Comparison of ENCODE assay signal across 8 mouse cellular contexts in genomic region chr16:13357806-13358679, GRCm38 (mm10).
DNase-seq lines count a peak whose midpoint lies in the region; ATAC-seq and TF ChIP-seq lines count a peak whose summit lies in the region.

No protein-coding gene starts in this region.

- H3K4me2 ChIP-seq in embryonic facial prominence, embryonic 15.5 days (replicated peaks): peak overlapping the region; percentile 37
- H3K4me2 ChIP-seq in kidney, embryonic 14.5 days (replicated peaks; ENCODE audit: low read depth, low read length): peak overlapping the region; percentile 48
- peak overlapping the region; percentile 44 for H3K4me2 ChIP-seq in limb, embryonic 12.5 days
- H3K4me2 ChIP-seq in midbrain, embryonic 16.5 days (ENCODE audit: low read length): peak overlapping the region; percentile 56

- no peaks in the 10 kb centered on the region for H3K9me3 ChIP-seq in embryonic facial prominence, embryonic 15.5 days (replicated peaks)
- no peaks in the 10 kb centered on the region for H3K9me3 ChIP-seq in heart, embryonic 10.5 days
- no peaks in the 10 kb centered on the region for H3K9me3 ChIP-seq in kidney, embryonic 14.5 days (ENCODE audit: control insufficient read depth, low read length)
- no peaks in the 10 kb centered on the region for H3K9me3 ChIP-seq in limb, embryonic 12.5 days
- H3K9me3 ChIP-seq in midbrain, embryonic 16.5 days (replicated peaks; ENCODE audit: control insufficient read depth, low read length, poor library complexity, severe bottlenecking): no peaks in the 10 kb centered on the region

- no peak for TF ChIP-seq CTCF in bone marrow macrophage, adult 2 months (IDR thresholded peaks at IDR 0.05; ENCODE audit: low read depth, low read length)
- peak; percentile 36; the same call in 1 of the 2 replicates for TF ChIP-seq CTCF in testis, adult 2 months (IDR thresholded peaks at IDR 0.05; ENCODE audit: control insufficient read depth, insufficient read depth, insufficient replicate concordance, low read depth, low read length)

- no peak for TF ChIP-seq POLR2A in bone marrow macrophage, adult 2 months (IDR thresholded peaks at IDR 0.05; ENCODE audit: borderline replicate concordance, low read depth, low read length)
- no peak for TF ChIP-seq POLR2A in testis, adult 2 months (IDR thresholded peaks at IDR 0.05; ENCODE audit: control insufficient read depth, low read depth, low read length)

- peak; percentile 85 for DNase-seq in heart, embryonic 10.5 days (ENCODE audit: low spot score)

- ATAC-seq in embryonic facial prominence, embryonic 15.5 days (ENCODE audit: insufficient number of reproducible peaks, low FRiP score, low TSS enrichment, low read depth): no peak
- ATAC-seq in kidney, embryonic 14.5 days (ENCODE audit: low FRiP score, low TSS enrichment): peak; percentile 83
- ATAC-seq in limb, embryonic 12.5 days (ENCODE audit: insufficient number of reproducible peaks, insufficient read depth, low FRiP score, low TSS enrichment, low read depth): 0 out of 2 replicates have a peak, but pooled peaks have one; percentile 47
- ATAC-seq in midbrain, embryonic 16.5 days: peak; percentile 85
- ATAC-seq in inflammation-experienced regulatory T-cells, adult 6 months: no peak

- no peak overlapping the region for H3K27ac ChIP-seq in bone marrow macrophage, adult 2 months (ENCODE audit: insufficient read depth, low read depth, low read length)
- no peak overlapping the region; the same call in 1 of the 2 replicates for H3K27ac ChIP-seq in embryonic facial prominence, embryonic 15.5 days (replicated peaks)
- H3K27ac ChIP-seq in heart, embryonic 10.5 days: peak overlapping the region; percentile 86
- peak overlapping the region; percentile 73 for H3K27ac ChIP-seq in kidney, embryonic 14.5 days (ENCODE audit: low read depth, low read length)
- peak overlapping the region; percentile 31 for H3K27ac ChIP-seq in limb, embryonic 12.5 days
- H3K27ac ChIP-seq in midbrain, embryonic 16.5 days (ENCODE audit: low read length): peak overlapping the region; percentile 78
- peak overlapping the region; percentile 37; the same call in 1 of the 2 replicates for H3K27ac ChIP-seq in testis, adult 2 months (ENCODE audit: control insufficient read depth, insufficient read depth, low read depth, low read length)

- H3K9ac ChIP-seq in embryonic facial prominence, embryonic 15.5 days: no peak overlapping the region
- H3K9ac ChIP-seq in kidney, embryonic 14.5 days (ENCODE audit: low read depth, low read length): 0 out of 2 replicates have a peak overlapping the region, but pooled peaks have one; percentile 24
- H3K9ac ChIP-seq in limb, embryonic 12.5 days (replicated peaks): no peak overlapping the region
- H3K9ac ChIP-seq in midbrain, embryonic 16.5 days (ENCODE audit: low read depth, low read length): peak overlapping the region; percentile 53

- peaks cover 12% of the 10 kb centered on the region for H3K4me1 ChIP-seq in bone marrow macrophage, adult 2 months (ENCODE audit: control insufficient read depth, insufficient read depth, low read length)
- peaks cover 30% of the 10 kb centered on the region for H3K4me1 ChIP-seq in embryonic facial prominence, embryonic 15.5 days
- H3K4me1 ChIP-seq in heart, embryonic 10.5 days: peaks cover 70% of the 10 kb centered on the region
- peaks cover 27% of the 10 kb centered on the region for H3K4me1 ChIP-seq in kidney, embryonic 14.5 days (ENCODE audit: control insufficient read depth, insufficient read depth, low read length)
- H3K4me1 ChIP-seq in limb, embryonic 12.5 days (replicated peaks): peaks cover 28% of the 10 kb centered on the region
- peaks cover 23% of the 10 kb centered on the region for H3K4me1 ChIP-seq in midbrain, embryonic 16.5 days (ENCODE audit: control insufficient read depth, insufficient read depth, low read length)
- no peaks in the 10 kb centered on the region for H3K4me1 ChIP-seq in testis, adult 2 months (ENCODE audit: control insufficient read depth, insufficient read depth, low read length)

- 0 out of 2 replicates have a peak overlapping the region, but pooled peaks have one; percentile 3 for H3K4me3 ChIP-seq in bone marrow macrophage, adult 2 months (ENCODE audit: insufficient read depth, low read length)
- peak overlapping the region; percentile 13; the same call in 1 of the 2 replicates for H3K4me3 ChIP-seq in embryonic facial prominence, embryonic 15.5 days (replicated peaks)
- H3K4me3 ChIP-seq in heart, embryonic 10.5 days: peak overlapping the region; percentile 52
- H3K4me3 ChIP-seq in kidney, embryonic 14.5 days (ENCODE audit: low read length): peak overlapping the region; percentile 20; the same call in 1 of the 2 replicates
- H3K4me3 ChIP-seq in limb, embryonic 12.5 days (replicated peaks): peak overlapping the region; percentile 16
- peak overlapping the region; percentile 30 for H3K4me3 ChIP-seq in midbrain, embryonic 16.5 days (ENCODE audit: low read depth, low read length)
- H3K4me3 ChIP-seq in testis, adult 2 months (ENCODE audit: control insufficient read depth, low read depth, low read length): no peak overlapping the region

- no peaks in the 10 kb centered on the region for H3K36me3 ChIP-seq in embryonic facial prominence, embryonic 15.5 days
- no peaks in the 10 kb centered on the region for H3K36me3 ChIP-seq in heart, embryonic 10.5 days
- no peaks in the 10 kb centered on the region for H3K36me3 ChIP-seq in kidney, embryonic 14.5 days (ENCODE audit: control insufficient read depth, insufficient read depth, low read length)
- no peaks in the 10 kb centered on the region for H3K36me3 ChIP-seq in limb, embryonic 12.5 days
- no peaks in the 10 kb centered on the region for H3K36me3 ChIP-seq in midbrain, embryonic 16.5 days (ENCODE audit: control insufficient read depth, insufficient read depth, low read length)
- H3K36me3 ChIP-seq in testis, adult 2 months (ENCODE audit: control insufficient read depth, insufficient read depth, low read length): no peaks in the 10 kb centered on the region

- WGBS in embryonic facial prominence, embryonic 15.5 days: 18% methylated on average over 15 of the region's 15 CpGs
- WGBS in heart, embryonic 10.5 days: 4% methylated on average over 15 of the region's 15 CpGs
- WGBS in kidney, embryonic 14.5 days: 9% methylated on average over 15 of the region's 15 CpGs
- 8% methylated on average over 15 of the region's 15 CpGs for WGBS in limb, embryonic 12.5 days
- WGBS in midbrain, embryonic 16.5 days: 15% methylated on average over 15 of the region's 15 CpGs

- H3K27me3 ChIP-seq in embryonic facial prominence, embryonic 15.5 days: no peaks in the 10 kb centered on the region
- H3K27me3 ChIP-seq in heart, embryonic 10.5 days (ENCODE audit: insufficient read depth, poor library complexity, severe bottlenecking): no peaks in the 10 kb centered on the region
- no peaks in the 10 kb centered on the region for H3K27me3 ChIP-seq in kidney, embryonic 14.5 days (ENCODE audit: control insufficient read depth, insufficient read depth, low read length)
- H3K27me3 ChIP-seq in limb, embryonic 12.5 days: peaks cover 4% of the 10 kb centered on the region; the same call in 1 of the 2 replicates
- H3K27me3 ChIP-seq in midbrain, embryonic 16.5 days (ENCODE audit: control insufficient read depth, insufficient read depth, low read depth, low read length): no peaks in the 10 kb centered on the region
- no peaks in the 10 kb centered on the region for H3K27me3 ChIP-seq in testis, adult 2 months (ENCODE audit: control insufficient read depth, insufficient read depth, low read length)

Comparison
In these comparisons a context has a peak if more than half of its experiments do, and no peak if none do; other contexts are left out.
1. H3K27ac ChIP-seq: peak in heart, embryonic 10.5 days (single experiment), kidney, embryonic 14.5 days (single experiment), limb, embryonic 12.5 days (single experiment), midbrain, embryonic 16.5 days (single experiment) and testis, adult 2 months (single experiment); none in bone marrow macrophage, adult 2 months (single experiment) and embryonic facial prominence, embryonic 15.5 days (single experiment).
2. ATAC-seq: peak in kidney, embryonic 14.5 days (single experiment), limb, embryonic 12.5 days (single experiment) and midbrain, embryonic 16.5 days (single experiment); none in embryonic facial prominence, embryonic 15.5 days (single experiment) and inflammation-experienced regulatory T-cells, adult 6 months (single experiment).
3. H3K9ac ChIP-seq: peak in kidney, embryonic 14.5 days (single experiment) and midbrain, embryonic 16.5 days (single experiment); none in embryonic facial prominence, embryonic 15.5 days (single experiment) and limb, embryonic 12.5 days (single experiment).
4. Peak in every context shown above with its lines, with median percentiles within 50 percentile points of each other: H3K4me2 ChIP-seq.